Mouse (Mus musculus) midbrain, embryonic 13.5 days (tissue): ENCODE measurements around the gene Cd84. TPM values are rescaled to one million over a fixed set of nuclear protein-coding genes. Genes with fewer than 3 reads are reported as not detected.
"Not testable (repeated sequence)": the region's sequence is repeated elsewhere in the genome, so short reads cannot be mapped to it uniquely, and the experiment has no call there.

Experiments
- ATAC-seq: fragments of 200-750 bp; cut with Nextera tagmentation; 2 replicates; pipeline ENCODE4 v1.8.0; 2017; ENCODE audit warnings: mild to moderate bottlenecking, moderate TSS enrichment, moderate library complexity
- H3K27ac ChIP-seq: fragments of 300-500 bp; sonication (generic); 2 replicates; pipeline ENCODE4 v1.5.1; 2015; ENCODE audit warnings: inconsistent platforms, mild to moderate bottlenecking, moderate library complexity
- H3K27me3 ChIP-seq: fragments of 300-500 bp; sonication (generic); 2 replicates; pipeline ENCODE4 v1.6.1; 2015; ENCODE audit warnings: mild to moderate bottlenecking, inconsistent platforms
- H3K36me3 ChIP-seq: fragments of 300-500 bp; sonication (generic); 2 replicates; pipeline ENCODE4 v1.6.1; 2015; ENCODE audit warnings: mild to moderate bottlenecking, inconsistent platforms
- H3K4me1 ChIP-seq: fragments of 300-500 bp; sonication (generic); replicated peaks from 2 replicates; pipeline ENCODE4 v1.6.1; 2015; ENCODE audit warnings: inconsistent platforms
- H3K4me2 ChIP-seq: fragments of 300-500 bp; sonication (generic); replicated peaks from 2 replicates; pipeline ENCODE4 v1.6.1; 2015; ENCODE audit warnings: moderate library complexity, mild to moderate bottlenecking, inconsistent platforms
- H3K4me3 ChIP-seq: fragments of 300-500 bp; sonication (generic); replicated peaks from 2 replicates; pipeline ENCODE4 v1.5.1; 2015; ENCODE audit warnings: mild to moderate bottlenecking, inconsistent platforms
- H3K9ac ChIP-seq: fragments of 300-500 bp; sonication (generic); replicated peaks from 2 replicates; pipeline ENCODE4 v1.6.1; 2015; ENCODE audit warnings: mild to moderate bottlenecking, inconsistent platforms
- H3K9me3 ChIP-seq: fragments of 300-500 bp; sonication (generic); 2 replicates; pipeline ENCODE4 v1.6.1; 2016; ENCODE audit warnings: mild to moderate bottlenecking, inconsistent platforms
- WGBS: fragments of 180-500 bp; shearing (Covaris S2); methylation state at CpG from one replicate; pipeline ENCODE4 v1.1.7; 2015; 5-methylcytosine and 5-hydroxymethylcytosine counted together
- polyA plus RNA-seq: library from polyadenylated mRNA; unstranded; fragments of >200 nt; fragmentation: Nextera tagmentation; extraction: Ambion mirVana; gene quantifications from 2 replicates; pipeline ENCODE4 v1.2.1, GENCODE M21; 2015

The Cd84 gene
- polyA plus RNA-seq, 1 experiment from 2014 or later: 0.82 TPM

- Histone ChIP-seq H3K4me3 (no peak overlapping the region), H3K9ac (no peak overlapping the region), H3K27ac (no peak overlapping the region), H3K4me1 (no peaks in the 10 kb centered on the region), H3K27me3 (no peaks in the 10 kb centered on the region), H3K4me2 (no peak overlapping the region), H3K9me3 (no peaks in the 10 kb centered on the region), H3K36me3 (no peaks in the 10 kb centered on the region)
- no peak for ATAC-seq
- 87% methylated on average over 4 of the region's 4 CpGs for WGBS
Observed at GRCm38 (mm10) chr1:171840450-171841023, 1.0 kb downstream of the Cd84 start.

GRCm38 (mm10) chr1:171845035-171845754, 5.7 kb downstream of the Cd84 start:
- Histone ChIP-seq H3K4me2 (no peak overlapping the region), H3K36me3 (no peaks in the 10 kb centered on the region), H3K4me3 (no peak overlapping the region), H3K4me1 (no peaks in the 10 kb centered on the region), H3K9me3 (no peaks in the 10 kb centered on the region), H3K27me3 (no peaks in the 10 kb centered on the region), H3K9ac (no peak overlapping the region), H3K27ac (no peak overlapping the region)
- 83% methylated on average over 5 of the region's 5 CpGs for WGBS
- ATAC-seq: no peak

GRCm38 (mm10) chr1:171848201-171848600, 8.7 kb downstream of the Cd84 start:
- H3K27ac ChIP-seq: no peak overlapping the region
- H3K4me2 ChIP-seq: no peak overlapping the region
- no peaks in the 10 kb centered on the region for H3K27me3 ChIP-seq
- H3K4me3 ChIP-seq: no peak overlapping the region
- no peaks in the 10 kb centered on the region for H3K9me3 ChIP-seq
- no peak for ATAC-seq
- H3K9ac ChIP-seq: no peak overlapping the region
- no peaks in the 10 kb centered on the region for H3K36me3 ChIP-seq
- H3K4me1 ChIP-seq: no peaks in the 10 kb centered on the region

- no peak overlapping the region for H3K27ac ChIP-seq
- H3K9me3 ChIP-seq: no peaks in the 10 kb centered on the region
- no peak overlapping the region for H3K9ac ChIP-seq
- no peaks in the 10 kb centered on the region for H3K36me3 ChIP-seq
- WGBS: 88% methylated on average over 4 of the region's 4 CpGs
- no peaks in the 10 kb centered on the region for H3K4me1 ChIP-seq
- no peak for ATAC-seq
- no peaks in the 10 kb centered on the region for H3K27me3 ChIP-seq
- H3K4me3 ChIP-seq: no peak overlapping the region
- no peak overlapping the region for H3K4me2 ChIP-seq
Observed at GRCm38 (mm10) chr1:171848757-171849156, 9.3 kb downstream of the Cd84 start.

GRCm38 (mm10) chr1:171849454-171849853, 10.0 kb downstream of the Cd84 start:
- H3K4me1 ChIP-seq: no peaks in the 10 kb centered on the region
- H3K4me3 ChIP-seq: no peak overlapping the region
- H3K9me3 ChIP-seq: no peaks in the 10 kb centered on the region
- H3K27me3 ChIP-seq: no peaks in the 10 kb centered on the region
- ATAC-seq: no peak
- H3K9ac ChIP-seq: no peak overlapping the region
- H3K27ac ChIP-seq: no peak overlapping the region
- H3K36me3 ChIP-seq: no peaks in the 10 kb centered on the region
- no peak overlapping the region for H3K4me2 ChIP-seq
- 92% methylated on average over 5 of the region's 5 CpGs for WGBS

- Histone ChIP-seq H3K4me2 (no peak overlapping the region), H3K27me3 (no peaks in the 10 kb centered on the region), H3K9me3 (no peaks in the 10 kb centered on the region), H3K27ac (no peak overlapping the region), H3K36me3 (no peaks in the 10 kb centered on the region), H3K4me1 (no peaks in the 10 kb centered on the region), H3K9ac (no peak overlapping the region), H3K4me3 (no peak overlapping the region)
- WGBS: 91% methylated on average over 4 of the region's 4 CpGs
- no peak for ATAC-seq
Observed at GRCm38 (mm10) chr1:171865467-171865866, 26.0 kb downstream of the Cd84 start.

GRCm38 (mm10) chr1:171886989-171887388, 47.5 kb downstream of the Cd84 start:
- Histone ChIP-seq H3K36me3 (no peaks in the 10 kb centered on the region), H3K4me1 (no peaks in the 10 kb centered on the region), H3K27me3 (no peaks in the 10 kb centered on the region), H3K9ac (no peak overlapping the region), H3K4me2 (no peak overlapping the region), H3K9me3 (no peaks in the 10 kb centered on the region), H3K27ac (no peak overlapping the region), H3K4me3 (no peak overlapping the region)
- 90% methylated on average over 1 of the region's 1 CpGs for WGBS
- no peak for ATAC-seq

GRCm38 (mm10) chr1:171895364-171895763, 55.9 kb downstream of the Cd84 start, which contains the start of gene Gm10521:
TSS of gene Gm10521 (plus strand) at chr1:171895664.
- not testable (repeated sequence) for ATAC-seq, H3K4me1 ChIP-seq, H3K4me3 ChIP-seq, H3K9ac ChIP-seq, H3K27me3 ChIP-seq, H3K27ac ChIP-seq, H3K9me3 ChIP-seq, H3K4me2 ChIP-seq, H3K36me3 ChIP-seq
- 90% methylated on average over 5 of the region's 5 CpGs for WGBS

- WGBS: 59% methylated on average over 1 of the region's 1 CpGs
- Histone ChIP-seq H3K27ac (no peak overlapping the region), H3K36me3 (no peaks in the 10 kb centered on the region), H3K4me1 (no peaks in the 10 kb centered on the region), H3K4me3 (no peak overlapping the region), H3K4me2 (no peak overlapping the region), H3K9me3 (no peaks in the 10 kb centered on the region), H3K9ac (no peak overlapping the region), H3K27me3 (no peaks in the 10 kb centered on the region)
- ATAC-seq: no peak
Observed at GRCm38 (mm10) chr1:171904011-171904410, 64.5 kb downstream of the Cd84 start.

GRCm38 (mm10) chr1:171915638-171916458, 76.4 kb downstream of the Cd84 start:
- no peak overlapping the region for H3K4me2 ChIP-seq

GRCm38 (mm10) chr1:171917305-171918039, 78.0 kb downstream of the Cd84 start, which contains the start of gene Slamf6:
TSS of gene Slamf6 (plus strand) at chr1:171917515.
- Histone ChIP-seq H3K9me3 (0 out of 2 replicates have a peak, but pooled peaks cover 3% of the 10 kb centered on the region), H3K4me2 (no peak within 1 kb of the TSS), H3K4me3 (no peak within 1 kb of the TSS), H3K9ac (no peak within 1 kb of the TSS), H3K27ac (no peak within 1 kb of the TSS), H3K36me3 (no peaks in the 10 kb centered on the region), H3K4me1 (no peaks in the 10 kb centered on the region), H3K27me3 (no peaks in the 10 kb centered on the region)
- no peak for ATAC-seq
- WGBS: 84% methylated on average over 14 of the region's 14 CpGs

More at GRCm38 (mm10) chr1:171915638-171916458, 76.4 kb downstream of the Cd84 start:
- Histone ChIP-seq H3K27ac (no peak overlapping the region), H3K36me3 (no peaks in the 10 kb centered on the region), H3K9me3 (0 out of 2 replicates have a peak, but pooled peaks cover 3% of the 10 kb centered on the region), H3K4me3 (no peak overlapping the region), H3K27me3 (no peaks in the 10 kb centered on the region), H3K9ac (no peak overlapping the region), H3K4me1 (no peaks in the 10 kb centered on the region)
- 77% methylated on average over 13 of the region's 13 CpGs for WGBS
- no peak for ATAC-seq
